Mouse (Mus musculus): ENCODE results near the gene Fhdc1.

- no peak for TF ChIP-seq CHD2 (IDR thresholded peaks at IDR 0.05; ENCODE audit: low read depth, low read length)
- no peak for TF ChIP-seq HCFC1 (IDR thresholded peaks at IDR 0.05; ENCODE audit: borderline replicate concordance, insufficient read depth, low read length)
- no peak for TF ChIP-seq ZNF384 (IDR thresholded peaks at IDR 0.05; ENCODE audit: low read depth, low read length)
- TF ChIP-seq ZC3H11A (IDR thresholded peaks at IDR 0.05; ENCODE audit: borderline replicate concordance, low read depth, low read length), result no peak
- no peak for TF ChIP-seq MAFK (IDR thresholded peaks at IDR 0.05; ENCODE audit: insufficient read depth, low read depth, low read length)
These were observed 57.9 kb downstream of the Fhdc1 start for GRCm38 (mm10) chr3:84422340-84422739.
